Mouse (Mus musculus) neutrophil, adult 65 days (primary cell): Measurements from ENCODE around the gene Trpm5. TPM values are rescaled to one million over a fixed set of nuclear protein-coding genes. Genes with fewer than 3 reads are reported as not detected.

Experiments
- total RNA-seq: library from RNA; stranded (reverse); gene quantifications from 2 replicates; pipeline ENCODE4 v1.2.4, GENCODE M21; 2023

Trpm5 gene
- total RNA-seq, result not detected in 2 replicates

DNA sequence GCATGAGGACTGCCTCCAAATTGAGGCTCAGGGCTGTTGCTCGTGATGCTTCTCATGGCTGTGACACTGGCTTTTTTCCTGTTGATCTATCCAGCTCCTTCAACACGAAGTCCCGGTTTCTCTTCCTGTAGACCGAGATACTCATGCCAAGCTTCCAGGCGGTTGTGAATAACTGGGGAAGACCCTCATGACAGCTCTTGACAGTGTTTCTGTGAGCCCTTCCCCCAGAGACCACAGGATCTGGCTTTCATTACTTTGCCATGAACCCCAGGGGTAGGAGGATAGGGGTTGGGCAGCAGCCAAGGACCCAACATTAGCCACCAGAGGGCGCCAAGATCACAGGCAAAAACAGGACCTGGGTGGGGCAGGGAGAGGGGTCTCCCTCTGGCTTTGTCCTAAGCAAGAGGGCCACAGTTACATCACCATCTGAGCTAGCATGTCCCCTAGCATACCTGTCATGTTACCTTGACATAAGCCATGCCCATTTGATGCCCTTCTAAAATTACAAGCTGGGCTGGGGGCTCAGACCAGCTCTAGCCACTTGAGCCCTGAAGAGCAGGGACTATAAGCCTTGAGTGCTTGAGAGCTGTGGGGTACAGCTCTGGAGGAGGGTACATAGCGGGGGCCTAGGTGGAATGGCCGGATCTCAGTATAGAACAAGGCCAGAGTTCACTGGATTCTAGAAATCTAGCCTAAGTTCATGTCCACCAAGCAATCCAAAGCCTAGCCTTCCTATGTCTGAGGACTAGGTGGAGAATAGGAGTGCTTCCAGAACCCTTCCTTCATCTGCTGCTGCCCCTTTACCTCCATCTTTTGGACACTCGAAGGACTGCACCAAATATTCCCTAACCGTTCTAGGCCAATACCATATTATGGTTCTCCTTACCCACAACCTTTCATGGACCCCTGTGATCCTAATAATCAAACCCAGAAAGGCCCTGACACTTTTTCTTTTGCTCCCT lies at the start of gene Trpm5:
Trpm5 (minus strand) TSS at position 51 of the 962 bp plus-strand sequence.

GRCm38 (mm10) chr7:143106062-143106461 lies 11.6 kb upstream of the Trpm5 start, which contains the start of gene Kcnq1:
Gene Kcnq1, plus strand, starts transcription at chr7:143106362.

DNA sequence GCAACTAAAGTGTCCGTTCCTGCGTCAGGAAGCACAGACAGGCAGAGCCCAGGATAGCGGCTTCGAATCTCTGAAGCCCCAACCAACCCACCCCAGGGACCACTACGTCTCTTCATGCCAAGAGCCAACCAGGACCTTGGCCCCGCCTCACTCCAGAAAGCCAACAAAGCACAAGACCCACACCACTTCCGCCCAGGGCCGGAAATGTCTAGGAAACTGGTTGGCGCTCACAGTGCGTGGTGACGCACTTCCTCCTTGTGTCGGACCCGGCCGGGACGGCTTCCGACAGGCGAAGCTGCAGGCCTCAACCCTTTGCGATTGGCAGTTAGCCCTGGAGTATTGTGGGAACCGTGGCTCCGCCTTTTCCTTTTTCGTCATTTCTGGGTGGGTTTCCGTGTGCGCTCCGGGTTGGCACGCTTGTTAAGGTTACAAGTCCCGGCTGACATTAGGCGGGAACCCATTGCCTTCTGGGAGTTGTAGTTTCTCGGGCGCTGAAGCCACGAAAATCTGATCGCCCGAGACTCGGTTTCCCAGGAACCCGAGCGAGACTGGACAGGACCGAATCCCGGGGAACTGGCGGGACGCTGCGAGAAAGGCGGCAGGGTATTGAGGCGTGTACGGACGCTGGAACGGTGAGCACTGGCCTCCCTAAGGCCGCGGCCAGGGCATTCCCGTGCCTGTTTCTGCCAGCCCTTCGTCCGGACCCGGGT lies 25.4 kb downstream of the Trpm5 start, which contains the start of gene Tssc4:
Tssc4 (plus strand) TSS at position 368 of the 710 bp plus-strand sequence.

GRCm38 (mm10) chr7:143052626-143053007 lies 41.8 kb downstream of the Trpm5 start, which contains the start of gene Cd81:
Gene Cd81, plus strand, starts transcription at chr7:143052739.

Other genes with a start within 250 kb of the Trpm5 start
- not detected in 2 replicates for gene Th, start 163.5 kb downstream of the Trpm5 start, total RNA-seq
- gene Ascl2, start 125.4 kb downstream of the Trpm5 start, total RNA-seq, result 3.2 and 4.1 TPM in 2 replicates
- 51.7 and 55.8 TPM in 2 replicates for gene Tspan32, start 89.6 kb downstream of the Trpm5 start, total RNA-seq
- gene Cd81, start 41.9 kb downstream of the Trpm5 start, total RNA-seq, result 51.4 and 52.9 TPM in 2 replicates
- gene Tssc4, start 25.4 kb downstream of the Trpm5 start, total RNA-seq, result 8.9 and 13.3 TPM in 2 replicates
- not detected in 2 replicates for gene Kcnq1, start 11.7 kb upstream of the Trpm5 start, total RNA-seq